Mouse (Mus musculus) adrenal gland, postnatal 4 days (tissue): Measurements from ENCODE around the gene Gp1ba. TPM values are rescaled to one million over a fixed set of nuclear protein-coding genes. Genes with fewer than 3 reads are reported as not detected.
A peak's percentile ranks its signal among the peaks of the same experiment; 100 is the strongest.

Experiments
- DNase-seq, 2 experiments: peaks; one replicate each; pipeline ENCODE4 v3.0.0; 2021 to 2022; ENCODE audit warnings: low spot score in 2 of 2, mixed read lengths in 2 of 2
- long read RNA-seq, 2 experiments: library from polyadenylated mRNA; stranded (forward); transcript quantifications; one replicate each; pipeline ENCODE4 v2.0.0; 2021
- total RNA-seq, 2 experiments: library from RNA; stranded (reverse); gene quantifications; 2 replicates each; pipeline ENCODE4 v1.2.3; 2021

The Gp1ba gene
- total RNA-seq, result 1 to 10 TPM in 1 of 2 experiments, under 1 TPM in 1; 0.28 to 1.2 TPM
- long read RNA-seq, experiment 1, result 0 reads
- long read RNA-seq, experiment 2, partial matches to known transcripts, result 0 of 1 reads
- long read RNA-seq, experiment 2, other reads (novel, unspliced or antisense), result 1 of 1 reads

DNA sequence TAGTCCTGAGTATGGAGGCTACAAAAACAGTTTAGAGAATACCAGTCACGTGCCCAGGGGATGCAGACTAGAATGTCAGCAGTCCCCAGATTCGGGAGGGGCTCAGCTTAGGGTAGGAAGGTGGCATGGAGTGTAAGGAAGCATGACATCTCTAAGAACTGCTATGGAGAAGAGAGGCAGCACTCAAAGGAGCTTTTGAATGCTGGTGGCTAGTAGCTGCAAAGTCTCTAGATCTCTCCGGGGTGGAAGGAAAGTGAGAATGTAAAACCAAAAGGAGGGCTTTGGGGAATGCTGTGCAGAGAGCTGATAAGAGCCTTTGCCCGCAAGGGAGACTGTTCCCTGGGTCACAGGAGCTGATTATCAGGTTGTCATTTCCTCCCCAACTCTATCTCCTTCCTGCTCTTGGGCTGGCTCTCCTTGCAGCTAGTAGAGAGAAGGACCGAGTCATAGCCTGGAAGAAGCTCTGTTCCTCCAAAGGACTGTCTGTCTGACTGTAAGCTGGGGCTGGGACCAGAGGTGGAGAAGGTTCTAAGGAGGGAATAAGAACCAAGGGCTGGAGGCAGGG, at the start of gene Gp1ba:
TSS of gene Gp1ba (plus strand) at position 409 of the 565 bp plus-strand sequence.
- no peak for DNase-seq

DNA sequence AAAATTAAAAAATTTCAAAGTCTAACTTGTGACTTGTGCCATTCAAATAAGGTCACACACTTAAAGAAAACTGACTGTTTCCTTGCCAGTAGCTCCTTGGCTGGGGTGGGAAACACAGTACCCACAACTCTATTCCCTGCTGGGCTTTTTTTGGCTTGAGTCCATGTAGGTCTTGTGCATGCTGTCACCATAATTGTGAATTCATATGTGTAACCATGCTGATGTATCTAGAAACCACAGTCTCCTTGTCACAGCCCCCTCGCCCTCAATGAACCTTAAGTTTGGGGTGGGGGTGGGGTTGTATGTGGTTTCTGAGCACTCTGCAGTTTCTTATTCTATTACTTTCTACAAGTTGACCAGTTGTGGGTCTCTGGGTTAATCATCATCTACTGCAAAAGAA, 47.2 kb upstream of the Gp1ba start:
- no peak for DNase-seq

GRCm38 (mm10) chr11:70594253-70594989, 44.5 kb upstream of the Gp1ba start:
- DNase-seq, result no peak

GRCm38 (mm10) chr11:70595638-70596037, 43.3 kb upstream of the Gp1ba start:
- no peak for DNase-seq

DNA sequence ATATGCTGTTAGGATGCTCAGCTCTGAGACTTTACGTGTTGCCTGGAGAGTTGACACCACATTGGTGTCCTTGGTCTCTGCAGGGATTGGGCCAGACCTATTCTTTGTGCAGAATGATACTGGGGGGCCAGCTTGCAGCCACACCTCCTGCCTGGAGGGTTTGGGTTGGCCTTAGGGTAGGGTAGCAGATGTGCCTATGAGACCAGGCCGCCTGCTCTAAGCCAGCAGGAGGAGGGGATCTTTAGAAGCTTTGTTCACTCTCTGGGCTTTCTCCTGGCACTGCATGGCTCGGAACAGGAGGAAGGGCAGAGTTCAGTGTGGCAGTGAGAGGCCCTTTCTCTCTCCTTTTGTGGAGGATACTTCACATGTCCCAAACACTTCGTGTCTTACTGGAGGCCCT, 42.8 kb upstream of the Gp1ba start:
- DNase-seq, result no peak

- DNase-seq, result no peak
Observed at GRCm38 (mm10) chr11:70597301-70597700, 41.6 kb upstream of the Gp1ba start.

GRCm38 (mm10) chr11:70598451-70598953, 40.4 kb upstream of the Gp1ba start:
- DNase-seq, result no peak

DNA sequence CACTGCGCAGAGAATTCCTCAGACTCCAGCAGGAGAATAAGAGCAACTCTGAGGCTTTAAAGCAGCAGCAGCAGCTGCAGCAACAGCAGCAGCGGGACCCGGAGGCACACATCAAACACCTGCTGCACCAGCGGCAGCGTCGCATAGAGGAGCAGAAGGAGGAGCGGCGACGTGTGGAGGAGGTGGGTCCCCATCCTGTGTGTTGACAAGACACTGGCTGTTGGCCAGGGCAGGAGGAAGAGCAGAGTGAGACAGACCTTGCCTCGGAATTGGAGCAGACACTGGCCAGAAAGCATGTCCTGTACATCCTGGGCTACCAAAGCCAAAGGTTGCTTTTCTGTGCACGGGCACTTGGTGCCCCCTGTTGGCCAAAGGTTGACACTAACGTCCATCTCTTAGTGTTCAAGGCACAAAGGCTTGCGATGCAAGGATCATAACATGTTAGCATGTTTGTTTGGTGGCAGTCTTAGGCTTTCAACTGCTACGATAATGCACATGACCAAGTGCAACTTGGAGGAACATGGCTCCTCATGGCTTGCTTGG, 33.8 kb upstream of the Gp1ba start:
- peak; percentile 55 to 60 for DNase-seq

DNA sequence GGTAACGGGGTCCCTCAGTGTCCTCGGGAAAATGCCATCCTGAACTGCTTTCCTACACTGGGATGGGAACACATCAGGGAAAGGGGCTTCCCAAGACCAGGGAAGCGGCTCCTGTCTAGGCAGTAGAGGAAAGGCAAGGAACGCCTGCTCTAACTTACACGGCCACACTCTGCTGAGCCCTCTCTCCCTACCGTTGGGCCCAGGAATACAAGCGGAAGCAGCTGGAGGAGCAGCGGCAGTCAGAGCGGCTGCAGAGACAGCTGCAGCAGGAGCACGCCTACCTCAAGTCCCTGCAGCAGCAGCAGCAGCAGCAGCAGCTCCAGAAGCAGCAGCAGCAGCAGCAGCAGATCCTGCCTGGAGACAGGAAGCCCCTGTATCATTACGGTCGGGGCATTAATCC, 32.2 kb upstream of the Gp1ba start:
- DNase-seq, result no peak

- DNase-seq, result no peak
Observed at GRCm38 (mm10) chr11:70607611-70608010, 31.3 kb upstream of the Gp1ba start.

DNA sequence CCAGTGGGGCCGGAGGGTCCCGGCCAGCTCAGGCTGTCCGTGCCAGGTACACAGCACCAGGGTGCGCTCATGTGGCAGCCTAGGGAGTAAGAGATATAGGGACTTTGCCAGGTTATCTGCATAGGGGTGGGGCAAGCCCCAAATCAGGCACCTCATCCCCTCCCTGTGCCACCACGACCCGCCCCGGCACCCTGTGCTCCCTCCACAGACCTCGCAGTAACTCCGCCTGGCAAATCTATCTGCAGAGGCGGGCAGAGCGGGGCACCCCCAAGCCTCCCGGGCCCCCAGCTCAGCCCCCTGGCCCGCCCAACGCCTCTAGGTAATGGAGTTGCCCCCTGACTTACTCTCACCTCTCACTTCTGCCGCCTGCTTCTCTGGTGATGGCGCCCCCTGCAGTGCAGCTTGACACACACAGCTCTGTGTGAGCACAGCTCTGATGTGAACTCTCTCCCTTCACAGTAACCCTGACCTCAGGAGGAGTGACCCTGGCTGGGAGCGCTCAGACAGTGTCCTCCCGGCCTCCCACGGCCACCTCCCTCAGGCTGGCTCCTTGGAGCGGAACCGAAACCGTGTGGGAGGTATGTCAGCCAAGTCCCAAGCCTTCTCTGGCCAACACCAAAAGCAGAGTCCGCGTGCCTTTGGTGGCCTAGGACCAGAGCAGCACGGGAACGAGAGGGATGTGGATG, 30.4 kb upstream of the Gp1ba start:
- DNase-seq, result no peak

- no peak for DNase-seq
Observed at GRCm38 (mm10) chr11:70610752-70611151, 28.2 kb upstream of the Gp1ba start.

DNA sequence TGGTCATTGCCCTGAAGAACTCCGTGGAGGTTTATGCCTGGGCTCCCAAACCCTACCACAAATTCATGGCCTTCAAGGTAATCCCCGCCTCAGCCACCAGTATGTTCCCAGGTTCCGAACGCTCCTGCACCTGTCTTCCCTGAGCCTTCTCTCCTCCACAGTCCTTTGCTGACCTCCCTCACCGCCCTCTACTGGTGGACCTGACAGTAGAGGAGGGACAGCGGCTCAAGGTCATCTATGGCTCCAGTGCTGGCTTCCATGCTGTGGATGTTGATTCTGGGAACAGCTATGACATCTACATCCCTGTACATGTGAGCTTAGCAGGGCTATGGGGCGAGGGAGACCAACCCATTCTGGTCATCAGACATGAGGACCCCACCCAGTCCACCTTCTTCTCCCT, 26.4 kb upstream of the Gp1ba start:
- no peak for DNase-seq

DNA sequence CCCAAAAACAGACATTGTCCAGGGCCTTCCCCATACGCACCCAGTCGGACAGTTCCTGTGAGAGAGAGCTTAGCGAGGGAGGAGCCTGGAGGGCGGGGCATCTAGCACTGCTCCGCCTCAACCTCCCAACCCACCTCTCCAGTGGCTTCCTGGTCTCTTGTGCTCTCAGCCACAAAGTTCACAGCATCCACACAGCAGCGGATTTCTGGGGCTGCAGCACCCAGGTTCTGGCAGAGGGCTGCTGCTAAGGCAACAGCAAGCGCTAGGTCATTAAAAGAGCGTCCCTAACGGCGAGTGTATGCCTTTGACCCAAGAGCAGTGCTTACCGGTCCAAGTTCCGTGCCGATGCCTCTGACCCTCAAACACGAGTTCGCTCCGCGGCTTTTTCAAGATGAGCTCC, 23.8 kb upstream of the Gp1ba start:
- DNase-seq, result peak; percentile 26 to 40

GRCm38 (mm10) chr11:70615516-70616093, 23.3 kb upstream of the Gp1ba start, which contains the start of gene 4930544D05Rik:
4930544D05Rik (plus strand) TSS chr11:70615848.
- no peak for DNase-seq

GRCm38 (mm10) chr11:70619101-70619500, 19.8 kb upstream of the Gp1ba start, which contains the start of gene Chrne:
Chrne (minus strand) TSS chr11:70619216.
- no peak for DNase-seq

GRCm38 (mm10) chr11:70621972-70622814, 16.7 kb upstream of the Gp1ba start:
- no peak for DNase-seq

DNA sequence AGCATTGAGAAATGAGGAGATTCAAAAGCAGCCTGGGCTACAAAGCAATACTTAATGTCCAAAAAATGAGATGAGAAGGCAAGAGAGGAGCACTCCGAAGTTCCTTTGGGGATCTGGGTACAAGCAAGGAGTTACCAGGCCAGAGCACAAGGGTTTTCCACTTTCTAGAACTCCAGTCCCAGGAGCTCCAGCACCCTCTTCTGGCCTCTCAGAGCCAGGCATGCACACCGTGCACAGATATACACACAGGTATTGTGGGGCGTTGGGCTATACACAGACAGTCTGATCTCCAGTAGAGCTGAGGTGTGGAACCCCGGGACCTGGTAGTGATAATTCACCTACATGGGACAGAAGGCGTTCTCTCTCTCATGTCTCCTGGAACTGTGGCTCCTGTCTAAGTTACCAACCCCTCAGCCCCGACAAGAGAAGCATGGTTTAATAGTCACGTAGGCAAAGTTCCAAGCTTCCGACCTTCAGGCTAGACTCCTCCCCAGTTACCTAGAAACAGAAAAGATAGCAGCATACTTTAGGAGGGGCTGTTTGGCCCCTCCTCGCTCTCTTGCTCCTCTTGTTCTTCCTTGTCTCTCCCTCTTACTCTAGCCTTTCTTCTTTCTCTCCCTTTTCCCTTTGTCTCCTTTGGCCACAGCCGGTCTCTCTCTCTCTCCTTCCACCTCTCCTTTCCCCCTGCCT, 15.7 kb upstream of the Gp1ba start:
- DNase-seq, result no peak

GRCm38 (mm10) chr11:70625473-70625872, 13.4 kb upstream of the Gp1ba start:
- DNase-seq, result no peak

- no peak for DNase-seq
Observed at GRCm38 (mm10) chr11:70626877-70627276, 12.0 kb upstream of the Gp1ba start.
